Mouse (Mus musculus) lung, embryonic 15.5 days (tissue): Measurements from ENCODE around the gene 5830411N06Rik. TPM values are rescaled to one million over a fixed set of nuclear protein-coding genes. Genes with fewer than 3 reads are reported as not detected.

ENCODE experiments used
- polyA plus RNA-seq: library from polyadenylated mRNA; unstranded; fragments of >200 nt; fragmentation: Nextera tagmentation; extraction: Ambion mirVana; gene quantifications from 2 replicates; pipeline ENCODE4 v1.2.1, GENCODE M21; 2015

The 5830411N06Rik gene
- polyA plus RNA-seq, 1 experiment from 2014 or later: 0.19 TPM

Other genes with a start within 250 kb of the 5830411N06Rik start
- 40.0 and 40.1 TPM in 2 replicates for gene Zfp511, start 210.9 kb upstream of the 5830411N06Rik start, polyA plus RNA-seq
- 53.2 and 56.4 TPM in 2 replicates for gene Tubgcp2, start 210.6 kb upstream of the 5830411N06Rik start, polyA plus RNA-seq
- not detected in 2 replicates for gene Msx3, start 198.2 kb upstream of the 5830411N06Rik start, polyA plus RNA-seq
- gene Caly, start 164.7 kb upstream of the 5830411N06Rik start, polyA plus RNA-seq: 0.66 and 1.1 TPM in 2 replicates
- gene Prap1, start 153.9 kb upstream of the 5830411N06Rik start, polyA plus RNA-seq: not detected in 2 replicates
- 19.1 and 19.8 TPM in 2 replicates for gene Fuom, start 144.8 kb upstream of the 5830411N06Rik start, polyA plus RNA-seq
- gene Paox, start 131.5 kb upstream of the 5830411N06Rik start, polyA plus RNA-seq: 21.6 and 22.3 TPM in 2 replicates
- 145 and 147 TPM in 2 replicates for gene Echs1, start 130.8 kb upstream of the 5830411N06Rik start, polyA plus RNA-seq
- gene Mtg1, start 109.7 kb upstream of the 5830411N06Rik start, polyA plus RNA-seq: 25.2 and 26.2 TPM in 2 replicates
- gene Sprn, start 92.4 kb upstream of the 5830411N06Rik start, polyA plus RNA-seq: 0.11 and 0.27 TPM in 2 replicates
- not detected in 2 replicates for gene Olfr522, start 82.5 kb upstream of the 5830411N06Rik start, polyA plus RNA-seq
- gene Olfr523, start 74.1 kb upstream of the 5830411N06Rik start, polyA plus RNA-seq: not detected in 2 replicates
- 0.05 TPM in 1 of 2 replicates, not detected in the other for gene Olfr524, start 41.3 kb upstream of the 5830411N06Rik start, polyA plus RNA-seq
- 0.44 and 3.1 TPM in 2 replicates for gene Cd163l1, start 29.0 kb upstream of the 5830411N06Rik start, polyA plus RNA-seq
- gene Olfr525, start 73.6 kb downstream of the 5830411N06Rik start, polyA plus RNA-seq: not detected in 2 replicates
- not detected in 2 replicates for gene Olfr527, start 86.7 kb downstream of the 5830411N06Rik start, polyA plus RNA-seq
- not detected in 2 replicates for gene Olfr60, start 114.4 kb downstream of the 5830411N06Rik start, polyA plus RNA-seq
- gene Olfr530, start 129.0 kb downstream of the 5830411N06Rik start, polyA plus RNA-seq: not detected in 2 replicates
- gene Olfr531, start 155.6 kb downstream of the 5830411N06Rik start, polyA plus RNA-seq: not detected in 2 replicates
- not detected in 2 replicates for gene Olfr532, start 174.4 kb downstream of the 5830411N06Rik start, polyA plus RNA-seq
- gene Olfr533, start 216.1 kb downstream of the 5830411N06Rik start, polyA plus RNA-seq: not detected in 2 replicates
- not detected in 2 replicates for gene Olfr535, start 236.9 kb downstream of the 5830411N06Rik start, polyA plus RNA-seq